Mouse (Mus musculus): ENCODE measurements around the gene Slc25a30. TPM values are rescaled to one million over a fixed set of nuclear protein-coding genes. Genes with fewer than 3 reads are reported as not detected.
A peak's percentile ranks its signal among the peaks of the same experiment; 100 is the strongest.

Gene Slc25a30
- total and polyA plus RNA-seq, 3 experiments, result 9.6 to 18.2 (median 17.0) TPM

DNA sequence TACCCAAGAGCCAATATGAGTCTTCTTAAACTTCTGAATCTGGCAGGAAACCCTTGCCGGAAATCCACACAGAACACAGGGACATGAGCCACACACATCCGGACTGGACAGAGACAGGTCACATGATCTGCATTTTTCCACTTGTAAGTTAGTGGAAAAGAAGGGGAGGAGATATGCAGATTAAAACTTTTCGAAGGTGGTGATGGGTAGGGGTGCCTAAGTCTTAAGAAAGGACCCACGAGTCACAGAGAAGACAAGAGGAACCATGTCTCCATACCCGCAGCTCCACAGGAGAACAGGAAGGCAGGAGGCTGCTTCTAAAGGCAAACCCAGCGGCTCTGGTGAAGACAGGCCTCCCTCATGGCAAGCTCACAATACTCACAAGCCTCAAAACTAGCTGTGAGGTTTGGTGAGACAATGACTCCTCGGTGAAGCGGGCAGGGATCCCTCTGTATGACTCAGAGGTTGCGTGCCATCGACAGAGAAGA lies 47.5 kb upstream of the Slc25a30 start:
- peaks cover 2% of the 10 kb centered on the region for H3K27me3 ChIP-seq (replicated peaks)
- H3K4me3 ChIP-seq (replicated peaks in 1 of 3; ENCODE audit: low read depth in 2 of 3, low read length in 2 of 3, poor library complexity in 1 of 3), result peak overlapping the region; percentile 57 to 64 (median 60)
- peak overlapping the region; percentile 67 for H3K4me2 ChIP-seq (ENCODE audit: insufficient read depth, low read depth, poor library complexity, severe bottlenecking)
- TF ChIP-seq HCFC1 (IDR thresholded peaks at IDR 0.05; ENCODE audit: low read depth, low read length), result peak; percentile 56
- TF ChIP-seq RAD21 (IDR thresholded peaks at IDR 0.05; ENCODE audit: low read depth, low read length), result no peak
- 0 out of 2 replicates have a peak, but pooled peaks have one; percentile 23 for TF ChIP-seq SIN3A (IDR thresholded peaks at IDR 0.05; ENCODE audit: low read length)
- TF ChIP-seq IRF4 (IDR thresholded peaks at IDR 0.05; ENCODE audit: low read depth, low read length), result no peak
- no peak; the same call in 1 of the 2 replicates for TF ChIP-seq JUND (conservative IDR thresholded peaks at IDR 0.05; ENCODE audit: low read depth, low read length)
- peak; percentile 64 for TF ChIP-seq ELF1 (IDR thresholded peaks at IDR 0.05; ENCODE audit: low read depth, low read length)
- TF ChIP-seq ZMIZ1 (IDR thresholded peaks at IDR 0.05; ENCODE audit: low read depth, low read length), result peak; percentile 62; the same call in 1 of the 2 replicates
- TF ChIP-seq CHD2 (IDR thresholded peaks at IDR 0.05; ENCODE audit: low read length), result no peak
- TF ChIP-seq CHD1 (IDR thresholded peaks at IDR 0.05; ENCODE audit: low read depth, low read length), result no peak
- TF ChIP-seq GABPA (IDR thresholded peaks at IDR 0.05; ENCODE audit: insufficient replicate concordance, low read depth, low read length), result no peak
- TF ChIP-seq PAX5 (IDR thresholded peaks at IDR 0.05; ENCODE audit: low read length), result no peak
- TF ChIP-seq CTCF (conservative IDR thresholded peaks at IDR 0.05 in 1 of 2, IDR thresholded peaks at IDR 0.05 in 1 of 2; ENCODE audit: low read depth in 2 of 2, low read length in 2 of 2), result no peak
- TF ChIP-seq ETS1 (conservative IDR thresholded peaks at IDR 0.05; ENCODE audit: low read depth, low read length), result no peak
- peak; percentile 69; the same call in 1 of the 2 replicates for TF ChIP-seq MAX (IDR thresholded peaks at IDR 0.05; ENCODE audit: low read length)
- TF ChIP-seq TCF12 (IDR thresholded peaks at IDR 0.05; ENCODE audit: low read depth, low read length), result no peak
- TF ChIP-seq UBTF (IDR thresholded peaks at IDR 0.05; ENCODE audit: low read depth, low read length), result no peak
- TF ChIP-seq BHLHE40 (IDR thresholded peaks at IDR 0.05; ENCODE audit: low read depth, low read length), result peak; percentile 68
- TF ChIP-seq POLR2A (IDR thresholded peaks at IDR 0.05; ENCODE audit: low read depth, low read length), result peak; percentile 92
- no peak for TF ChIP-seq JUN (IDR thresholded peaks at IDR 0.05; ENCODE audit: insufficient read depth, low read depth, low read length)
- TF ChIP-seq EP300 (IDR thresholded peaks at IDR 0.05; ENCODE audit: low read length), result no peak
- peak; percentile 94 for TF ChIP-seq USF2 (conservative IDR thresholded peaks at IDR 0.05; ENCODE audit: low read depth, low read length)
- TF ChIP-seq USF1 (IDR thresholded peaks at IDR 0.05; ENCODE audit: low read depth, low read length), result peak; percentile 92
- TF ChIP-seq TBP (conservative IDR thresholded peaks at IDR 0.05; ENCODE audit: low read depth, low read length), result peak; percentile 94
- TF ChIP-seq SMC3 (IDR thresholded peaks at IDR 0.05; ENCODE audit: low read depth, low read length), result no peak
- no peak for TF ChIP-seq ZNF384 (IDR thresholded peaks at IDR 0.05; ENCODE audit: low read depth, low read length)
- TF ChIP-seq NELFE (IDR thresholded peaks at IDR 0.05; ENCODE audit: low read depth, low read length), result peak; percentile 67
- TF ChIP-seq ZC3H11A (IDR thresholded peaks at IDR 0.05; ENCODE audit: low read depth, low read length), result no peak
- TF ChIP-seq ZKSCAN1 (IDR thresholded peaks at IDR 0.05; ENCODE audit: borderline replicate concordance, low read depth, low read length), result no peak
- TF ChIP-seq KAT2A (IDR thresholded peaks at IDR 0.05; ENCODE audit: insufficient replicate concordance, low read length), result no peak
- TF ChIP-seq MEF2A (IDR thresholded peaks at IDR 0.05; ENCODE audit: borderline replicate concordance, low read depth, low read length), result no peak
- no peak for TF ChIP-seq RCOR1 (conservative IDR thresholded peaks at IDR 0.05; ENCODE audit: low read depth, low read length)
- no peak for TF ChIP-seq MAZ (IDR thresholded peaks at IDR 0.05; ENCODE audit: low read depth, low read length)
- no peak for TF ChIP-seq MYC (IDR thresholded peaks at IDR 0.05; ENCODE audit: low read depth, low read length)
- no peak for TF ChIP-seq NRF1 (IDR thresholded peaks at IDR 0.05; ENCODE audit: low read depth, low read length)
- no peak for TF ChIP-seq MAFK (IDR thresholded peaks at IDR 0.05; ENCODE audit: insufficient replicate concordance, low read length)
- TF ChIP-seq MXI1 (IDR thresholded peaks at IDR 0.05; ENCODE audit: low read depth, low read length), result no peak
- TF ChIP-seq POLR2AphosphoS2 (IDR thresholded peaks at IDR 0.05; ENCODE audit: low read depth, low read length), result 0 out of 2 replicates have a peak, but pooled peaks have one; percentile 45
- no peak for TF ChIP-seq E2F4 (IDR thresholded peaks at IDR 0.05; ENCODE audit: insufficient replicate concordance, low read depth, low read length)
- H3K79me2 ChIP-seq (replicated peaks; ENCODE audit: control insufficient read depth, extremely low read depth, insufficient read depth, poor library complexity, severe bottlenecking), result no peaks in the 10 kb centered on the region
- peak overlapping the region; percentile 70 for H3K9ac ChIP-seq (ENCODE audit: insufficient read depth, low read depth)
- no peaks in the 10 kb centered on the region for H3K36me3 ChIP-seq (replicated peaks in 1 of 2; ENCODE audit: control insufficient read depth in 1 of 2, insufficient read depth in 1 of 2, low read length in 1 of 2)
- H3K27ac ChIP-seq (ENCODE audit: insufficient read depth, low read depth), result peak overlapping the region; percentile 75
- dilution Hi-C loops (cut with MboI; ENCODE audit: extremely low pct_ligation_motif_present, extremely low pct_unique_long_range_greater_than_20kb, low sequenced_read_pairs) (no loop called here), in situ Hi-C loops (cut with MboI; ENCODE audit: low pct_ligation_motif_present, low pct_unique_long_range_greater_than_20kb, low sequenced_read_pairs) (no loop called here)
- peaks cover 0 to 43% of the 10 kb centered on the region in 2 experiments; a peak in 2 of 4 replicates for H3K4me1 ChIP-seq (ENCODE audit: control insufficient read depth in 1 of 2, insufficient read depth in 2 of 2)
- no peaks in the 10 kb centered on the region for H3K9me3 ChIP-seq (replicated peaks; ENCODE audit: low read length)
- DNase-seq (ENCODE audit: extremely low read depth), result peak; percentile 97
